Mouse (Mus musculus): ENCODE measurements at regions not wholly inside any gene's neighbourhood (a gene's known extent, or its start where the extent isn't known, plus 50 kb on each side); places are given as distances from the start of the nearest gene placed in this dataset.

GRCm38 (mm10) chr8:26881268-26882120 is 95.6 kb upstream of the Zfp703 start:
- TF ChIP-seq CTCF (IDR thresholded peaks at IDR 0.05; ENCODE audit: low read depth), result no peak
- TF ChIP-seq EP300 (IDR thresholded peaks at IDR 0.05; ENCODE audit: low read depth), result no peak
